Mouse (Mus musculus): Measurements from ENCODE around the gene Bad.
A peak's percentile ranks its signal among the peaks of the same experiment; 100 is the strongest.

Bad gene

DNA sequence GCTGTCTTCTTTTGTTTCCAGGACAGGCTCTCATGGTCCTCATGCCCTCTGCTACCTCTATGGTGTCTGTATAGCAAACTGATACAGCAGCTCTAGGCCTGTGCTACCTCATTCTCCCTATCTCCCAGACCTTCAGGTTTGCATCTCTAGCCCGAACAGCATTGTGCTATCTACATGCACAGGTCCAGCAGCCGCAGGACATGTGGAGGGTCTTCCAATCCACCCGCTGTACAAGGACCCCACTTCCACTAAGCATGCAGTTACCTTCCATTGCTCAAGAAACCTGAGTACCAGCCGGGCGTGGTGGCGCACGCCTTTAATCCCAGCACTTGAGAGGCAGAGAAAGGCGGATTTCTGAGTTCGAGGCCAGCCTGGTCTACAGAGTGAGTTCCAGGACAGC is 27.1 kb upstream of the Bad start:
- no peak for DNase-seq (ENCODE audit: low spot score in 2 of 2)

DNA sequence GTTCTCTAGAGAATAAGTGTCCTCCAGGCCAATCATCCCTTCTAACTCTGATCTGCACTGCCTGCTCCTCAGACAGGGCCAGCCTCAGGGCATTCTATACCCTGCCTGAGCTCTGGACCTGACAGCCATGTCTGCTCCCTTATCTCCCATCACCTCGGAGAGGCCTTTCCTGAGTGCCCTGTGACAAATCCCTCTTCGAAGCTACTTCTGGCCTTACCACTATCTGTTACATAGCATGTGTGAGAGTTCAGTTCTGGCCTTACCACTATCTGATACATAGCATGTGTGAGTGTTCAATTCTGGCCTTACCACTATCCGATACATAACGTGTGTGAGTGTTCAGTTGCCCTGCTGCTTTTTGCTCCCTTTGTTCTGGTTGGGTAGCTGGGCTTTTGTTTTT is 26.4 kb upstream of the Bad start:
- DNase-seq (ENCODE audit: low spot score in 2 of 2), result no peak

DNA sequence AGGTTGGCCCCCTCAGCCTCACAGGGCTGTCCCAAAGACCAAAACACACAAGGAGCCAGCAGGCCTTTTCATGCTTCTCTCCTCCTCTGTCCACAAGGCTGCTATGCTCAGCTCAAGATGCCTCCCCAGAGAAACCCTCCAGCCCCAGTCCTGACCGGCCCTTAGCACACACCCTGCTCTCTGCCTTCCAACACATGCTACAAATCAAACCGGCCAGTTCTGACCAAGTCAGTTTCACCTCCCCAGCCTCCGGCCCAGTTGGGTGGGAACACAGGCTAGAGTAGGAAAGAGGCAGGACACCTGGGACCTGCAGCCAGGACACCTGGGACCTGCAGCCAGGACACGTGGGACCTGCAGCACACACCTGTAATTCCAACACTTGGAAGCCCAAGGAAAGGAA is 25.2 kb upstream of the Bad start:
- no peak for DNase-seq (ENCODE audit: low spot score in 2 of 2)

DNA sequence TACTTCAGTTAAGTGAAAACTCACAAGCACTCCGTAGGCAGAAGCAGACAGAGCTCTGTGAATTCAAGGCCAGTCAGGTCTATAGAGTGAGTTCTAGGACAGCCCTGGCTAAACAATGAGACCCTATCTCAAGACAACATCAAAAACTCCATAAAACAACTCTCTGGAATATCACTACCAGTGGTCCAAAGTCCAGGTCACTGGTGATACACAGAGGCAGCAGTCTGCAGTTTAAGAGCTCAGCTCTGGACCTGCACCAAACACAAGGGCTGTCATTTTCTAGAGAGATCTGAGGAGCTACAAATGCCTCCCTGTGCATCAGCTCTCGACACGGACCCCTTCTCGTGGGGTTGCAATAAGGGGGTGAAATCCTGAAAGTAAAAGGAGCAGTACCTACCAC is 23.3 kb upstream of the Bad start:
- DNase-seq (ENCODE audit: low spot score in 2 of 2), result no peak

DNA sequence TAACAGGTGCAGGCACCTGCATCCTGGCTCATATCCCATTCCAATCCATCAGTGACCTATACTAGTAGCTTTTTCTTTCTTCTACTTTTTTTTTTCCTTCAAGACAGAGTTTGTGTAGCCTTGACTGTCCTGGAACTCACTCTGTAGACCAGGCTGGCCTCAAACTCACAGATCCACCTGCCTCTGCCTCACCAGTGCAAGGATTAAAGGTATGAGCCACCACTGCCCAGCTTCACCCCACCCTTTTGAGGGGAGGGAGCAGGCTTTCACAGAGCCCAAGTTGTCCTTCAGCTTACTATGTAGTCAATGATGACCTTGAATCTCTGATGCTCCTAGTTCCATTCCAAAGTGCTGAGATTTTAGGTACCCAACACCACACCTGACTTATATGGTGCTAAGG is 22.2 kb upstream of the Bad start:
- DNase-seq (ENCODE audit: low spot score in 2 of 2), result no peak

DNA sequence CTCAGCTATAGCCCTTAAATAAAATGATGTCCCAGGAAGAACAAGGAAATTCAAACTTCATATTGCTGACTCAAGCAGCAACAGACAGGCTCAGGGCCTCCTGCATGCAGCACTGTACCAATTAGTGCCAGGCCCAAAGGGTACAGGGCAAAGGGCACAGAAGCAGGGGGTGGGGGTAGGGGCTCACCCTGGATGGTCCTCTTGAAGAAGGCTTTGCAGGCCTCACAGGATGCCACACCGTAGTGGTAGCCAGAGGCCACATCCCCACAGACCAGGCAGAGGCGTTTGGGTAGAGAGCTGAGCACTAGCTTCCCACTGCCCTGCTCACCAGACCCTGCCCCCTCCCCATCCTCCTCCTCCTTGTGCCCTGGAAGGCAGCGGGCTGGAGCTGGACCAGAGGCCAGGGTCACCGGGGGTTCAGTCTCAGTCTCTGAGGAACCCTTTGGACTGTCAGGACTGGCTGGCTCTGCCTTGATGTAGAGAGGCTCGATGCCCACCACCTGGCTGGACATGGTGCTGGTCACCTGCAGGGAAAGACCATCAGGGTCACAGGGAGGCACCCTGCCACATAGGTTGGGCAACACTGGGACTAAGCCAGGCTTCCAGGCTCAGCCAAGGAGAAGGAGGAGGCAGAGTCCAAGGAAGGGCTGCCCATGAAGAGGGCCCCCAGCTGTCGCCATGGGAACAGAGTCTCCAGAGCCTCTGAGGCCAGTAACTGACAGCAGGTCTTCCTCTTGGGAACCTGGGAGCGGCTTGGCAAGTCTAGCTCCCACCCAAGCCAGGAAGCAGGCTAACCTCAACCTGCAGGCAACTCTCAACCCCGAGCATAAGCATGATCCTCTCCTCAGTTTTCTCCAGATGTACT is 21.6 kb upstream of the Bad start:
- no peak for DNase-seq (ENCODE audit: low spot score in 2 of 2)

DNA sequence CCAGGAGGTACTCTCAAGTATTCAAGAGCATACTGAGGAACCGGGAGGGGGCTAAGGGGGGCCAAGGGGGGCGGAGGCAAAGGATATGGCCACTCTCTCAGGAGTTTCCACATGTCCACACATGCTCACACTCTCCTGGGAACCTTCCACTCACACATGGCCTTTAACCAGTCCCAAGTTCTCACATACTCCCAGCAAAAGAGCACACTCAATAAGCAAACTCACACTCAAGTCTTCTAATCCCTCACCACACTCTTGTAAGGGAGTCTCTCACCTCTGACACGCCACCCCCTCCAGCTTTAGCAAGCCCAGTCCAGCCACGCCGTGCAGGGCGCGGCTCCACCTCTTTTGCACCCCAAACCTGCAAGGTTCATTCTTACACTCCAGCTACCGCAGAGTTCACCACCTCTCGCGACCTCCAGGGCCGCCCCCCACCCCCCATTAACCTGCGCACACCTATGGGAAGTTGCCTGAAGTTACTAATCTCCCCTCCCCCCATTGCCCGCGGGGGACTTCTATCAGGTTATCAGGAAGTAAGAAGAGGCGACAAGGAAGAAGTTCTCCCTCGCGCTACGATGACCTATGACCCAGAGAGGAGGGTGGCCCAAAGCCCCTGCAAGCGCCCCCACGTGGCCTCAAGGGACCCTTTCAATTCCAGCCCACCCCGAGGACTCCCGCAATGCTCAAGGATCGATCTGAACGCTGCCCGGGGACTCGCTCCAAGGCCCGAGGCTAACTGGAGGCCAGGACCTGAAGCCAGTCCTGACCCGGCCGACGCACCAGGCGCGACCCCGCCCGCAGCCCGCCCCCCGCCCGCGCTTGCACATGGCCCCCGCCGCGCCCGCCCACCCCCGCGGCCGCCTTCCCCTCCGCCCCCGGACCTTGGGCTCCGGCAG is 20.7 kb upstream of the Bad start:
- peak in 1 of 2 experiments; percentile 49 for DNase-seq (ENCODE audit: low spot score in 2 of 2)

DNA sequence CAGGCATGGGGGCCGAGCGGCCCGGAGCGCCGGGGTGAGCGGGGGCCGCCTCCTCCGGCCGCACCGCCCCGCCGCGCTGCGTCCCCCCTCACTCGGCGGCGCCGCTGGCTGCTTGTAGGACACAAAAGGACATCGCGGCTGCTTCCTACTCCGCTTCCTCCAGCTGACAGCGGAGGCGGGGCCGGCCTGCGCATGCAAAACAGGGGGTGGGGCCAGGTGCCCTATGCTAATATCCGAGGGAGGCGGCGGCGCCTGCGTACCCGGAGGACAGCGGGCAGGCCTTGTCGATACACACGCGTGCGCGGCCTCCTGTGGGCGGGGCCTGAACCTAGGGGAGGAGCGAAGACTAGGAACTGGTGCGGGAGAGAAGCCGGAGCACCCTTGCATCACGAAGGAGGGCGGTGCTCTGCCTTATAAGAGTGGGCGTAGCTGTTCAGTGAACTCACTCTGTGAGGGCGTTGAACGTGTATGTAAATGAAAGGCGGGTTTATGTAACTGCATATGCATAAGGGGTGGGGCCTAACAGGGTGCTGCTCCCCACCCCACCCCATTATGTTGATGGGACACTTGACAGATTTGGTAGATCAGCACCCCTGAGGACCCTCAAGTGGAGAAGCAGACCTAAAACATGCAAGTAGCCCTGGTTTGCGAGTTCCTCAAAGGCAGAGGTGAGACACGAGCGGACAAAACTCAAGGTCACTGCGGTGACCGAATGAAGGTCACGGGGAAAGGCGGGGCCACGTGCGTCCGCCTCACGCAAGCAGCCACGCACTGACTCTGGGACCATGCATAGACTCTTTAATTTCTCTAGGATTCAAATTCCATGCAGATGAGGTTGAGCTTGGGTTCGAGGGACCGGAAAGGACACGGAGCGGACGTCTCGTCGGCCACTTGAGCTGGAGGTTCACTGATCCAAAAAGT is 19.8 kb upstream of the Bad start, which contains the start of gene Esrra:
Gene Esrra, minus strand, starts transcription at position 167 of the 921 bp plus-strand sequence.
- peak; percentile 100 for DNase-seq (ENCODE audit: low spot score in 2 of 2)

DNA sequence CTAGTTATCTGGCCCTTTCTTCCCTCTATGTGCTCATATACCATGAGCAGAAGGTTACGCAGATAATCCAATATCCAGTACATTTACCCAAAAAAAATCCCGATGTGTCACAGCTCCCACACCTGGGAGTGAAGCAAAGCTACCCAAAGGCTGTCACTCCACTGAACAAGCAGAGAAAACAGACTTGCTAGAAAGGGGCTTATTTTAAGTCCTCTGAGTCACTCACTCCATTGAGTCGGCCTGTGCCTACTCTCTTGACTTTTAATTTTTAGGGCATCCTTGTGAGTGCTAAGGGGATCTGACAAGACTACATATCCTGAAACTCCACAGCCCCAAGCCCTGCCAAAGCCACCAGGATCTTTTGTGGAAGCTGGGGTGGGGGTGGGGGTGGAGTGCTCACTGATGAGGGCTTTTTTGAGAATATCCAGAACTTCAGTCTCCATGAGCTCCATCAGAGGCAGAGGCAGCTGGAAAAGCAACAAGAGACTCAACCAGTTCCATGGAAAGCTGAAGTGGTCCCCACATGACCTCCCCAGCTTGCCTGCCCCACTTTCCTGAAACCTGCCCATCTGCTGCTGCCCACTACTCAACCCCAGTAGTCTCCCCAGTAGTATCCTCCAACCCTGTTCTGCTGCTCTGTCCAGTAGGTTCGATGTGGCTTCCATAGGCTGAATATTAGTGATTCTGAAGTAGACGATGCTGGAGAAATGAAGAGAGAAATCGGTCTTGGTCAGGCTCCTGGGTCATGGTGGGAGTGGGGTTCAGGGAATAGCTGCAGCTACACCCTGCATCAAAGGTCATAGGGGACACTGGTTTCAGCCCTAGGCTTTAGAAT is 18.5 kb upstream of the Bad start:
- no peak for DNase-seq (ENCODE audit: low spot score in 2 of 2)

DNA sequence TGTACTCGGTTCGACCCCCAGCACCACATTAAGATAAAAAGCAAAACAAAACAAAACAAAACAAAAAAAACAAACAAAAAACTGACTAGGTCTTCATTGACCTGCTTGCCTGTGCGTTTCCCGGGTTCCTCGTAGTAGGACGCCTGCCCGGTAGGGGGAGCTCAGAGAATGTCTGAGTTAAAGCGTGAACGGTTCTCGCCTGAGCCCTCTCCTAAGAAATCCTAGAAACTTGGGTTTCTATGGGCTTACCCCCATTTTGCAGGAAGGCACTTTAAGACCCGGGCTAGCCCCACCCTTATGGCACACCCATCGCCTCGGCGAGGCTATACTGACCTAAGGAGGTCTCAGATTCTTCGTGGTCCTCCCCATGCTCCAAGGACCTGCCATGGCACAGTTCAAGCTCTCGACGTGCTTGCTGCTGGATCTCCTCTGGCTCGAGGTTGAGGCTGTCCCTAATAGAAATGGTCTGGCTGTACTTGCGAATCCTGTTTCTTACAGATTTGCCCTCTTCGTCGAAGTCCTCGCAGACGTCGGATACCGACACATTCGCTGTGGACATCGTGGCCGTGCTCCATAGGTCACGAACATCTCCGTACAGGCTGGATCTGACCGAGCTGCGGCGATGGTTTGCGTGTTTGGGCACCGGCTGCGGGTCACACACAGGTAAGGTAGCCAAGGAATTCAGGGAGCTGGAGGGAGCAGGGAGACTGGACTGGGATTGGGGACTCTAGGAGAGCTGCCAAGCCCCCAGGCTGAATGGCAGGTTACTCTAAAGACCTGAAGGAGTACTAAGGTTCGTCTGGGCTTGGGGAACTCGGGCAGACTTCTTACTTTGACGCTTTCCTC is 17.0 kb upstream of the Bad start:
- peak; percentile 73 to 87 for DNase-seq (ENCODE audit: low spot score in 2 of 2)

DNA sequence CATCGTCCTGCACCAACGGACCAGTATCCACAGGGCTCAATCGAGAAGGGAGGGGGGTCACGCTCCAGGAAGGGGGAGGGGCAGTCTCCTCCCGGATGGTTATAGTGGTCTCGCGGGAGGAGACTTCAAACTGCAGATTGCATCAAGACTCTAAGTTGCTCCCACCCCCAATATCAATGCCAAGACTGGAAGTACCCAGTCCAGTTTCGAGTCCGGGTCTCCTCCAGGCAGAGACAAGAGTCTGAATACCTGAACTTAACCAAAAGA is 16.4 kb upstream of the Bad start, which contains the start of gene Catsperz:
Gene Catsperz, minus strand, starts transcription at position 74 of the 267 bp plus-strand sequence.
- DNase-seq (ENCODE audit: low spot score in 2 of 2), result no peak

DNA sequence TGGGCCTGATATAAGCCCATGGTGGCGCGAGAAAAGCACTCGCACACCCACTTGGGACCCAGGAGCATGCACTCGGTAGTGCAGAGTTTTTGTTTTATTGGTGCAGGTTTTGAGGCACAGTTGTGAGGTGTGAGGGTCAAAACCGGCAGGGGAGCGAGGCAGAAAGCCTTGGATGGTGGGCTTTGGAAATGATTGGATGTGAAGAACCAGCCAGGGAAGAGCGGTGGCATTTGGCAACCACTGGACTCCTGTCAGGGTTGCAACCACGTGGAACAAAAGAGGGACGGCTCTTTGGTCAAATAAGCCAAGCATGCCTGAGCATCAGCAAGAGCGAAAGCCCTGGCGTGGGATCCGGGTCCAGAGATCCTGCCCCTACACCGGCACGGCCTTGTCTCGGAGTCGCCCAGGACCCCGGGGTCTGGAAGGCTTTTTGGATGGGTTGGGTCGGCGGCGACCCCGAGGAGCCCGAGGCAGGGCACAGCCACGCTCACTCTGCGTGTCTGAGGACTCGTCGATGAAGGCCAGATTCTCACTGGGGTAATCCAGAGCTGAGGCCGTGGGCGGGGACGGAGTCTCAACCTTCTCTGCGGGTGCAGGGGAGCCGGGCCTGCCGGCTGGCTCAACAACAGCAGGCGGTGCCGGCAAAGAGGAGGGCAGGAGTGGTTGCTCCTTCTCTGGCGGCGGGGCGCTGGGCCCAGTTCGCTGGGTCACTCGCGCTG is 15.9 kb upstream of the Bad start:
- no peak for DNase-seq (ENCODE audit: low spot score in 2 of 2)

DNA sequence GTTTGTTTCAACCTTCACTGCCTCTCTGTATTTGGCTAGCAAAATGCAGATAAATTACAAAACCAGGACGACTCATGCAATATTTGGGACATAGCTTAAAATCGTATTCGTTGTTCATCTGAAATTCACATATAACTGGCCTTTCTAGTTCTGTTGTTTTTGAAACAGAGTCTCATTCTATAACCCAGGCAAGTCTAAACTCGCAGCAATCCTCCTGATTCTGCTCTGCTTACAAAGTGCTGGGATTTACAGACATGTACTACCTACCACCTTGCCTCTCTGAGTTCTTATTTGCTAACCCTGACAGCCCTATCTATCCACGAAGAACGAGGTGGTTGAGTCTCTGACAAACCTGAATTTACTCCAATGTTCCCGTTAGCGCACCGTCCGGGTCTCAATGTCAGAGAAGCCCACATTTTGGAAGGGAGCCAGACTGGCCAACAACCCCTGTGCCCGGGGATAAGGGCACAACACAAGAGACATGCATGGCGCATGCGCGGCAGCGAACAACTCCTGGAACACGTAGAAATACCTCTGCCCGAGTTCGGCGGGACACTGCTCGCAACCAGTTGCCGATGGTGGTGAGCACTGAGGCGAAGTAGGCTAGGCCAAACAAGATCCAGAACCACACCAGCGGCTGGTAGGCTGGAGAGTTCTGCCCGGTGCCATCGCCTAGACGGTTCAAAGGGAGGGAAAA is 15.0 kb upstream of the Bad start:
- DNase-seq (ENCODE audit: low spot score in 2 of 2), result peak; percentile 68 to 78

DNA sequence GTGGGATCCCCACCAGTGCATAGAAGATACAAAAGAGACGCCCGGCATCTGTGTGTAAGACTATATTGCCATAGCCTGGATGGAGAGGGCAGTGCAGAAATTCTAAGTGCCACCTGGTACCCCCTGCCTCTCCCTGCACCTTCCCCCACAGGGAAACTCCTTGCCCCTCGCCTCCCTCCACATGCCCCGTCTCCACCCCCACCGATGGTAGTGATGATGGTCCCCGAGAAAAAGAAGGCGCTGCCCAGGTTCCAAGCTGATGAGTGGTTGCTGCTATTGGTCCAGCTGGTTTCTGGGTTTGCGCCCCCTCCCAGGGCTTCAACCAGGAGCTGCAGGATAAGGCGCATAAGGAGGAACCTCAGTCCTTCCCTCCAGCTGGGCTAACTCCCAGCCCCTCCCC is 13.6 kb upstream of the Bad start:
- no peak for DNase-seq (ENCODE audit: low spot score in 2 of 2)

DNA sequence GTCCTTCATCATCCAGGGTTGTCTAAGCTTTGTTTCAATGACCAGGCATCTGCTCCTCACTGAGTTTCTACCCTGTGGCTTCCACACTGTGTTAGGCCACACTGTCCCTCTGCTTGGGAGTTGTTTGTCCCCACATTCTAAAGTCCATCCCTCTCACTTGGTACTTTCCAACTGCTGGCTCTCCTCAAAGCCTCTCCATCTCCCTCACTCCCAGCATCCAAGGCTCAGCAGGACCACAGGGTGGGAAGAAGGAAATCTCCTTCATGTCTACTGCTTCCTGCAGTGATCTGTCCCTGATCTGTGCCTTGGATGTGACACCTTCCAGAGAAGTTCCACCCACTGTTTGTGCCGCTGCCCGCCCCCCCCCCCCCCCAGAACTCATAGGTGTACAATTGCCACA is 10.7 kb upstream of the Bad start:
- DNase-seq (ENCODE audit: low spot score in 2 of 2), result no peak

DNA sequence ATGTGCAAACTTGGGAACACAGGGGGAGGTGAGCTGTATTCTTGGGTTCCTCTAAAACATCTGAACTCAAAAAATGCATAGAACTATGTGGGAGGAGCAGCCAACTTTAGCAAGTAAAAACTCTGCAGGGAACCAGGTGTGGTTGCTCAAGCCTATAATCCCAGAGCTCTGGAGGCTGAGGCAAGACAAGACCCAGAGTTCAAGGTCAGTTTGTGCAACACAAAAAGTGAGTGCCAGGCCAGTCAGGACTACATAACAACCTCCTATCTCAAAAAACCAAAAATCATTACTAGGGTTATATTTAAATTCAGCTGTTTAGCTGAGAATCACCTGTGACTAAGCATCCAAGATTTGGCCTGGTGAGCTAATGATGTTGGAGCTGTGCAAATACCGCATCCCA is 9.6 kb upstream of the Bad start:
- DNase-seq (ENCODE audit: low spot score in 2 of 2), result no peak

DNA sequence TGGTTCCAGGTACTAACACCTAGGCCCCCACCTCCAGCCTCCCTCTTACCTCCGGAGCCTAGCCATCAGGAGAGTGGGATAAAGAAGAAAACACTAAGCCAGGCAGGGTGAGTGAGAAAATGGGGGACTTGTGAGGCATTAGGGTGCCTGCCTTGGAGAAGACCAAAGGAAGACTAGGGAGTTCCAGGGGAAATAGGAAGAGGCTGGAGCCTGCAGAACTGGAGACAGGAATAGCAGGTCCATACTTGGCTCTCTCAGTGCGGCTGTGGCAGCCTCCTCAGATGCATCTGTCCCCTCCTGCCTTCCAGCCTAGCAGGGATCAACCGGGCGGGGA is 8.6 kb upstream of the Bad start:
- no peak for DNase-seq (ENCODE audit: low spot score in 2 of 2)

DNA sequence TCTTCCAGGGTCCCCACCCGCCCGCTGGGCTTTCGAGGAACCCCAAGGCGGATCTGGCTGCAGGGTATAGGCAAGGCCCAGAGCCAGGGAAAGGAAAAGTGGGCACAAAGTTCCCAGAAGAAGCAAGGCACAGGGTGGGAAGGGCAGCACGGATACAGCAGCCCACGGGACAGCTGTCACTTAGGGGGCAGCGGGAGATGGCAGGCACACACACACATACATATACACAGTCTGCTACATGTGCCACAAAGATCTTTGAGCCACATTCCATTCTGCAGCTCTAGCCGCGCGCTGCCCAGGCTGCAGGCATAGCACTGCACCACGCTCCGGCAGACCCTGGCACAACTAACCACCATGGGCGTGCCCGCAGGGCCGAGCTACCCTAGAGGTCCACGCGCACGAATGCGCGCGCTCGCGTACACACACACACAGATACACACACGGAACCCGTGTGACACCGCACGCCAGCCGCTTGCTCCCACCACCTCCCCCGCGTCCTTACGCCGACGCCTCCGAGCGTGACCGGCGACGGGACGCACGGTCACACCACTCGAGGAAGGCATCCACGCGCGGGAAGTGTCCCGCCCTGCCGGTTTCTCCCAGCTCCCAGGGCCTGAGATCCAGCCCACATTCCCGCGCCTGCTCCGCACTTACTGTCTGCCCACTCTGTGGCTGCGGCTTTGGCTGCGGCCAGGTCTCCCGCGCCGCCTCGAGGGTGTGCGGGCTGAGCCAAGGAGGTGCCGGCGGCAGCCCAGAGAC is 8.0 kb upstream of the Bad start:
- peak in 1 of 2 experiments; percentile 44 for DNase-seq (ENCODE audit: low spot score in 2 of 2)

Data from urinary bladder, adult 18-20 months (tissue).